Comparison of ENCODE assay signal across 10 mouse cellular contexts in genomic region chrX:166384935-166385334, GRCm38 (mm10). TPM values are rescaled to one million over a fixed set of nuclear protein-coding genes. Genes with fewer than 3 reads are reported as not detected.
A peak's percentile ranks its signal among the peaks of the same experiment; 100 is the strongest.
DNase-seq lines count a peak whose midpoint lies in the region; ATAC-seq and TF ChIP-seq lines count a peak whose summit lies in the region.
"Had no signal": no experiment of that assay in that cellular context is flagged by ENCODE, and none has a peak within 500 bp of the region (broad histone marks: within the 10 kb centered on the region; RNA-seq: fewer than 3 reads in every experiment).

No protein-coding gene starts in this region.

- WGBS in spleen, adult 2 months: 82% methylated on average over 3 of the region's 3 CpGs
- 48% methylated on average over 3 of the region's 3 CpGs for WGBS in kidney, embryonic 14.5 days

- H3K9me3 ChIP-seq in kidney, embryonic 14.5 days (ENCODE audit: control insufficient read depth, low read length): no peaks in the 10 kb centered on the region
- H3K9me3 ChIP-seq: megakaryocyte, embryonic 14.5 days had no signal

- TF ChIP-seq POLR2A in spleen, adult 2 months (IDR thresholded peaks at IDR 0.05; ENCODE audit: low read depth, low read length): no peak

- no peak overlapping the region for H3K4me3 ChIP-seq in spleen, adult 2 months (ENCODE audit: extremely low read depth, insufficient read depth, insufficient read length)
- no peak overlapping the region for H3K4me3 ChIP-seq in kidney, embryonic 14.5 days (ENCODE audit: low read length)
- H3K4me3 ChIP-seq: megakaryocyte, embryonic 14.5 days had no signal

- no peaks in the 10 kb centered on the region for H3K36me3 ChIP-seq in spleen, adult 2 months (ENCODE audit: control insufficient read depth, insufficient read depth, low read length)
- no peaks in the 10 kb centered on the region for H3K36me3 ChIP-seq in kidney, embryonic 14.5 days (ENCODE audit: control insufficient read depth, insufficient read depth, low read length)

- DNase-seq in cerebellum, adult 9-10 months: peak; percentile 46
- no peak for DNase-seq in cerebellum, postnatal 10 days
- DNase-seq in spleen, adult 2 months (ENCODE audit: low read depth in 1 of 2, low spot score in 2 of 2): no peak
- no peak for DNase-seq in spleen, postnatal 36 days (ENCODE audit: low spot score in 2 of 2)
- DNase-seq in skeletal muscle tissue, adult 2 months (ENCODE audit: low read depth, low spot score): peak; percentile 62
- no peak for DNase-seq in thymus, postnatal 36 days
- DNase-seq in right cerebral cortex, postnatal 10 days (ENCODE audit: low spot score in 2 of 2): no peak
- DNase-seq: B cell, adult 2 months had no signal

- TF ChIP-seq CTCF in spleen, adult 2 months (IDR thresholded peaks at IDR 0.05; ENCODE audit: extremely low read depth, insufficient read depth, insufficient read length, insufficient replicate concordance): no peak

- no peaks in the 10 kb centered on the region for H3K27me3 ChIP-seq in spleen, adult 2 months (ENCODE audit: control insufficient read depth, insufficient read depth, low read length)
- H3K27me3 ChIP-seq in kidney, embryonic 14.5 days (ENCODE audit: control insufficient read depth, insufficient read depth, low read length): 0 out of 2 replicates have a peak, but pooled peaks cover 3% of the 10 kb centered on the region

- no peak overlapping the region for H3K4me2 ChIP-seq in kidney, embryonic 14.5 days (replicated peaks; ENCODE audit: low read depth, low read length)

- H3K9ac ChIP-seq in kidney, embryonic 14.5 days (ENCODE audit: low read depth, low read length): no peak overlapping the region

- ATAC-seq in kidney, embryonic 14.5 days (ENCODE audit: low FRiP score, low TSS enrichment): peak; percentile 87

- H3K4me1 ChIP-seq in spleen, adult 2 months (ENCODE audit: control insufficient read depth, insufficient read depth, insufficient read length): no peaks in the 10 kb centered on the region
- H3K4me1 ChIP-seq in kidney, embryonic 14.5 days (ENCODE audit: control insufficient read depth, insufficient read depth, low read length): no peaks in the 10 kb centered on the region

- peak overlapping the region; percentile 38; the same call in 1 of the 2 replicates for H3K27ac ChIP-seq in spleen, adult 2 months (ENCODE audit: insufficient read depth, low read length)
- H3K27ac ChIP-seq in kidney, embryonic 14.5 days (ENCODE audit: low read depth, low read length): peak overlapping the region; percentile 42

RNA-seq across cellular contexts. Expression of gene Trappc2, which starts 55.4 kb away (rescaled TPM):
- 1.2 and 1.8 TPM in 2 replicates for polyA plus RNA-seq in spleen, adult 2 months (2012; rRNA removed)
- 23.3 and 28.1 TPM in 2 replicates for polyA plus RNA-seq in kidney, embryonic 14.5 days (2014; fragmentation: Nextera tagmentation; extraction: Ambion mirVana)

RNA-seq across cellular contexts. Expression of gene Ofd1, which starts 55.6 kb away (rescaled TPM):
- 0.99 and 1.5 TPM in 2 replicates for polyA plus RNA-seq in spleen, adult 2 months (2012; rRNA removed)
- 7.3 and 9.7 TPM in 2 replicates for polyA plus RNA-seq in kidney, embryonic 14.5 days (2014; fragmentation: Nextera tagmentation; extraction: Ambion mirVana)

Comparison
In these comparisons a context has a peak if more than half of its experiments do, and no peak if none do; other contexts are left out.
1. DNase-seq: peak in cerebellum, adult 9-10 months (single experiment) and skeletal muscle tissue, adult 2 months (single experiment); none in cerebellum, postnatal 10 days (0 of 2), spleen, adult 2 months (0 of 2), spleen, postnatal 36 days (0 of 2), thymus, postnatal 36 days (0 of 2) and right cerebral cortex, postnatal 10 days (0 of 2).